In genomic region chr3:95286510-95286909, GRCm38 (mm10) we compare ENCODE assay signal across 14 mouse cellular contexts. TPM values are rescaled to one million over a fixed set of nuclear protein-coding genes. Genes with fewer than 3 reads are reported as not detected.
DNase-seq lines count a peak whose midpoint lies in the region; ATAC-seq and TF ChIP-seq lines count a peak whose summit lies in the region.
"Had no signal": no experiment of that assay in that cellular context is flagged by ENCODE, and none has a peak within 500 bp of the region (broad histone marks: within the 10 kb centered on the region; RNA-seq: fewer than 3 reads in every experiment).

No protein-coding gene starts in this region.

- intact Hi-C loops in heart, postnatal 10 days (cut with DNase I) = no loop called here

- 75% methylated on average over 7 of the region's 7 CpGs for whole genome bisulfite sequencing in stomach, postnatal 0 days

- H3K9ac ChIP-seq in stomach, postnatal 0 days (ENCODE audit: low read length) = no peak overlapping the region
- H3K9ac ChIP-seq: forebrain, embryonic 15.5 days; hindbrain, embryonic 12.5 days; liver, embryonic 15.5 days had no signal

- H3K36me3 ChIP-seq in megakaryocyte, embryonic 14.5 days (replicated peaks; ENCODE audit: low read length) = peaks cover 78% of the 10 kb centered on the region
- peaks cover 7% of the 10 kb centered on the region for H3K36me3 ChIP-seq in stomach, postnatal 0 days (ENCODE audit: control insufficient read depth, insufficient read depth, low read length)

- peak overlapping the region; percentile 99 for H3K4me3 ChIP-seq in megakaryocyte, embryonic 14.5 days (replicated peaks)
- H3K4me3 ChIP-seq in brown adipose tissue, adult 24 weeks (ENCODE audit: insufficient read depth, low read depth, low read length) = peak overlapping the region; percentile 20
- no peak overlapping the region for H3K4me3 ChIP-seq in stomach, postnatal 0 days (ENCODE audit: low read depth, low read length)
- H3K4me3 ChIP-seq: forebrain, embryonic 15.5 days; hindbrain, embryonic 12.5 days; liver, embryonic 15.5 days; midbrain, embryonic 13.5 days had no signal

- no peak for TF ChIP-seq CTCF in stomach, postnatal 0 days (IDR thresholded peaks at IDR 0.05; ENCODE audit: low read depth)

- TF ChIP-seq EP300 in stomach, postnatal 0 days (optimal IDR thresholded peaks at IDR 0.05) = no peak

- H3K9me3 ChIP-seq in megakaryocyte, embryonic 14.5 days = no peaks in the 10 kb centered on the region
- H3K9me3 ChIP-seq in stomach, postnatal 0 days (ENCODE audit: control insufficient read depth, low read length) = no peaks in the 10 kb centered on the region
- H3K9me3 ChIP-seq: forebrain, embryonic 15.5 days; hindbrain, embryonic 12.5 days; liver, embryonic 15.5 days; midbrain, embryonic 13.5 days had no signal

- DNase-seq in heart, adult 9 months (ENCODE audit: low spot score in 2 of 2) = peak; percentile 40 to 57
- no peak for DNase-seq in heart, postnatal 10 days
- DNase-seq in stomach, postnatal 0 days (ENCODE audit: low spot score) = no peak
- no peak for DNase-seq in urinary bladder, postnatal 10 days (ENCODE audit: low spot score)
- no peak for DNase-seq in cerebellum, adult 9-11 months
- DNase-seq: cerebellum, postnatal 14 days; thymus, adult 18-20 months had no signal

- H3K27me3 ChIP-seq in megakaryocyte, embryonic 14.5 days (replicated peaks) = no peaks in the 10 kb centered on the region
- H3K27me3 ChIP-seq in stomach, postnatal 0 days (ENCODE audit: control insufficient read depth, insufficient read depth, low read length) = no peaks in the 10 kb centered on the region
- H3K27me3 ChIP-seq: forebrain, embryonic 15.5 days; hindbrain, embryonic 12.5 days; liver, embryonic 15.5 days; midbrain, embryonic 13.5 days had no signal

- peak overlapping the region; percentile 54 for H3K27ac ChIP-seq in brown adipose tissue, adult 24 weeks (replicated peaks; ENCODE audit: low read depth, low read length)
- H3K27ac ChIP-seq in stomach, postnatal 0 days (replicated peaks) = 0 out of 2 replicates have a peak overlapping the region, but pooled peaks have one; percentile 49
- H3K27ac ChIP-seq: forebrain, embryonic 15.5 days; hindbrain, embryonic 12.5 days; midbrain, embryonic 13.5 days had no signal

- H3K4me1 ChIP-seq in megakaryocyte, embryonic 14.5 days = peaks cover 75% of the 10 kb centered on the region
- peaks cover 8% of the 10 kb centered on the region; the same call in 1 of the 2 replicates for H3K4me1 ChIP-seq in brown adipose tissue, adult 24 weeks (ENCODE audit: control insufficient read depth, insufficient read depth, insufficient read length, low read length)
- H3K4me1 ChIP-seq in stomach, postnatal 0 days (replicated peaks; ENCODE audit: control insufficient read depth, insufficient read depth) = no peaks in the 10 kb centered on the region

- H3K4me2 ChIP-seq in stomach, postnatal 0 days (replicated peaks; ENCODE audit: low read depth) = no peak overlapping the region
- H3K4me2 ChIP-seq: forebrain, embryonic 15.5 days; hindbrain, embryonic 12.5 days; liver, embryonic 15.5 days; midbrain, embryonic 13.5 days had no signal

- no peak for ATAC-seq in megakaryocyte, adult 5-6 weeks (ENCODE audit: poor library complexity, severe bottlenecking)
- ATAC-seq in stomach, postnatal 0 days (ENCODE audit: low FRiP score, low TSS enrichment) = no peak
- ATAC-seq: forebrain, embryonic 15.5 days; midbrain, embryonic 13.5 days had no signal

RNA-seq across cellular contexts. Expression of gene Prune1, which starts 4.6 kb away (rescaled TPM):
- 10 to 100 TPM; 28.8 to 35.2 TPM for total RNA-seq in heart, postnatal 10 days (2021)
- 5.2 and 6.0 TPM in 2 replicates for polyA plus RNA-seq in megakaryocyte, embryonic 14.5 days (2012; ENCODE audit: insufficient read depth, low replicate concordance)
- 12.4 and 14.5 TPM in 2 replicates for total RNA-seq in megakaryocyte, adult 5-6 weeks (2015)
- 7.8 and 10.2 TPM in 2 replicates for total RNA-seq in megakaryocyte, adult 5-6 weeks (2017)
- 11.9 and 16.3 TPM in 2 replicates for polyA plus RNA-seq in brown adipose tissue, adult 24 weeks (2012; ENCODE audit: insufficient read depth, insufficient read length, missing spikeins)
- 10.1 and 11.7 TPM in 2 replicates for polyA plus RNA-seq in stomach, postnatal 0 days (2015; fragmentation: Nextera tagmentation; extraction: Ambion mirVana)

RNA-seq across cellular contexts. Expression of gene Mindy1, which starts 5.4 kb away (rescaled TPM):
- total RNA-seq in heart, postnatal 10 days (2021) = 10 to 100 TPM; 27.7 TPM
- polyA plus RNA-seq in megakaryocyte, embryonic 14.5 days (2012; ENCODE audit: insufficient read depth, low replicate concordance) = 517 and 1,363 TPM in 2 replicates
- 49.5 and 55.2 TPM in 2 replicates for total RNA-seq in megakaryocyte, adult 5-6 weeks (2015)
- total RNA-seq in megakaryocyte, adult 5-6 weeks (2017) = 44.0 and 54.1 TPM in 2 replicates
- polyA plus RNA-seq in brown adipose tissue, adult 24 weeks (2012; ENCODE audit: insufficient read depth, insufficient read length, missing spikeins) = 22.1 and 23.5 TPM in 2 replicates
- 55.9 and 64.1 TPM in 2 replicates for polyA plus RNA-seq in stomach, postnatal 0 days (2015; fragmentation: Nextera tagmentation; extraction: Ambion mirVana)

RNA-seq across cellular contexts. Expression of gene Anxa9, which starts 20.5 kb away (rescaled TPM):
- total RNA-seq in heart, postnatal 10 days (2021) = under 1 TPM; 0.37 to 0.38 TPM
- 0.66 TPM in 1 of 2 replicates, not detected in the other for polyA plus RNA-seq in megakaryocyte, embryonic 14.5 days (2012; ENCODE audit: insufficient read depth, low replicate concordance)
- total RNA-seq in megakaryocyte, adult 5-6 weeks (2015) = 3.0 and 3.8 TPM in 2 replicates
- 1.9 and 2.4 TPM in 2 replicates for total RNA-seq in megakaryocyte, adult 5-6 weeks (2017)
- 0.63 and 1.5 TPM in 2 replicates for polyA plus RNA-seq in brown adipose tissue, adult 24 weeks (2012; ENCODE audit: insufficient read depth, insufficient read length, missing spikeins)
- 57.2 and 63.1 TPM in 2 replicates for polyA plus RNA-seq in stomach, postnatal 0 days (2015; fragmentation: Nextera tagmentation; extraction: Ambion mirVana)

RNA-seq across cellular contexts. Expression of gene Cers2, which starts 28.1 kb away (rescaled TPM):
- 10 to 100 TPM; 58.4 to 65.6 TPM for total RNA-seq in heart, postnatal 10 days (2021)
- polyA plus RNA-seq in megakaryocyte, embryonic 14.5 days (2012; ENCODE audit: insufficient read depth, low replicate concordance) = 36.9 and 124 TPM in 2 replicates
- 184 and 191 TPM in 2 replicates for total RNA-seq in megakaryocyte, adult 5-6 weeks (2015)
- total RNA-seq in megakaryocyte, adult 5-6 weeks (2017) = 86.0 and 107 TPM in 2 replicates
- 178 and 185 TPM in 2 replicates for polyA plus RNA-seq in brown adipose tissue, adult 24 weeks (2012; ENCODE audit: insufficient read depth, insufficient read length, missing spikeins)
- 75.0 and 80.3 TPM in 2 replicates for polyA plus RNA-seq in stomach, postnatal 0 days (2015; fragmentation: Nextera tagmentation; extraction: Ambion mirVana)

RNA-seq across cellular contexts. Expression of gene Bnipl, which starts 35.5 kb away (rescaled TPM):
- not detected for total RNA-seq in heart, postnatal 10 days (2021)
- 0.30 TPM in 1 of 2 replicates, not detected in the other for polyA plus RNA-seq in megakaryocyte, embryonic 14.5 days (2012; ENCODE audit: insufficient read depth, low replicate concordance)
- total RNA-seq in megakaryocyte, adult 5-6 weeks (2015) = not detected in 2 replicates
- total RNA-seq in megakaryocyte, adult 5-6 weeks (2017) = not detected in 2 replicates
- polyA plus RNA-seq in brown adipose tissue, adult 24 weeks (2012; ENCODE audit: insufficient read depth, insufficient read length, missing spikeins) = not detected in 2 replicates
- polyA plus RNA-seq in stomach, postnatal 0 days (2015; fragmentation: Nextera tagmentation; extraction: Ambion mirVana) = 16.6 and 16.8 TPM in 2 replicates
- polyA plus RNA-seq: forebrain, embryonic 15.5 days; liver, embryonic 15.5 days had no signal

Comparison
In these comparisons a context has a peak if more than half of its experiments do, and no peak if none do; other contexts are left out.
1. DNase-seq: peak in heart, adult 9 months (2 of 2); none in heart, postnatal 10 days (0 of 2), stomach, postnatal 0 days (single experiment), urinary bladder, postnatal 10 days (single experiment) and cerebellum, adult 9-11 months (single experiment).
2. RNA of gene Anxa9, which starts 20.5 kb away (polyA plus RNA-seq): 57.2 to 63.1 TPM in stomach, postnatal 0 days; 0.63 to 1.5 TPM in brown adipose tissue, adult 24 weeks and 0.66 TPM in megakaryocyte, embryonic 14.5 days; every median in the first group is over 10 times any median in the second.